In the genomic region with DNA sequence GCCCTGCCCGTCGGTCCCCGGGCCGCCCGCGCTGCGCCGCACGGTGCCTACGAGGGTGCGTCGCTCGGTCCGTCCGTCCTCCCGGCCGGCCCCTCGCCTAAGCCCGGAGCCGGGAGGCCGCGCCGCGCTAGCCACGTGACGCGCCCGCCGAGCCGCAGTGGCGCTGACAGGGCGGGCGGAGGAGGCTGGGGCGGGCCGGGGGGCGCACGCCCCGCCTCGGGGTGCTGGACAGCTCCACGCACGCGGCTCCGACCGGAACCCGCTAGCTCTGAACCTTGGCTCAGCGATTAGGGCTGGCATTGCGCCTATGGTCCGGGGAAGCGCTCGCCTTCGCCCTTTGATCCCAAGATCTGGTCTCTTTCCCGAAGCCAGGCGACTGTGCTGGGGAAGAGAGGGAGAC, we compare ENCODE assay signal across 8 mouse cellular contexts. TPM values are rescaled to one million over a fixed set of nuclear protein-coding genes. Genes with fewer than 3 reads are reported as not detected.
DNase-seq lines count a peak whose midpoint lies in the region; ATAC-seq and TF ChIP-seq lines count a peak whose summit lies in the region.

Gene Lrp3, minus strand, starts transcription at position 274 of the 400 bp plus-strand sequence.

- WGBS in hindbrain, embryonic 11.5 days, result under 1% methylated on average over 14 of the region's 53 CpGs
- 0% methylated on average over 9 of the region's 53 CpGs for WGBS in lung, postnatal 0 days

- no peak for TF ChIP-seq EP300 in lung, postnatal 0 days (IDR thresholded peaks at IDR 0.05)

- H3K27ac ChIP-seq in hindbrain, embryonic 11.5 days (ENCODE audit: low read depth, low read length), result peak within 1 kb of the TSS; percentile 90
- no peak within 1 kb of the TSS for H3K27ac ChIP-seq in lung, postnatal 0 days (ENCODE audit: low read length)

- peak within 1 kb of the TSS; percentile 88 for H3K4me3 ChIP-seq in hindbrain, embryonic 11.5 days (ENCODE audit: low read depth, low read length)
- H3K4me3 ChIP-seq in lung, postnatal 0 days (ENCODE audit: low read depth, low read length), result peak within 1 kb of the TSS; percentile 57

- H3K9ac ChIP-seq in hindbrain, embryonic 11.5 days (ENCODE audit: low read depth, low read length), result peak within 1 kb of the TSS; percentile 98
- peak within 1 kb of the TSS; percentile 36; the same call in 1 of the 2 replicates for H3K9ac ChIP-seq in lung, postnatal 0 days (replicated peaks; ENCODE audit: low read depth)

- H3K9me3 ChIP-seq in hindbrain, embryonic 11.5 days (ENCODE audit: control insufficient read depth, low read length), result no peaks in the 10 kb centered on the region
- H3K9me3 ChIP-seq in lung, postnatal 0 days (ENCODE audit: low read length), result no peaks in the 10 kb centered on the region

- H3K4me1 ChIP-seq in hindbrain, embryonic 11.5 days (replicated peaks; ENCODE audit: control insufficient read depth, insufficient read depth, low read length), result peaks cover 2% of the 10 kb centered on the region; the same call in 1 of the 2 replicates
- H3K4me1 ChIP-seq in lung, postnatal 0 days (ENCODE audit: insufficient read depth, low read depth, low read length), result no peaks in the 10 kb centered on the region

- no peak for TF ChIP-seq CTCF in lung, postnatal 0 days (IDR thresholded peaks at IDR 0.05)

- no peaks in the 10 kb centered on the region for H3K27me3 ChIP-seq in hindbrain, embryonic 11.5 days (ENCODE audit: control insufficient read depth, insufficient read depth, low read length)
- no peaks in the 10 kb centered on the region for H3K27me3 ChIP-seq in lung, postnatal 0 days (replicated peaks; ENCODE audit: insufficient read depth, low read length)

- H3K4me2 ChIP-seq in hindbrain, embryonic 11.5 days (replicated peaks; ENCODE audit: low read depth, low read length), result peak within 1 kb of the TSS; percentile 53
- peak within 1 kb of the TSS; percentile 86 for H3K4me2 ChIP-seq in lung, postnatal 0 days (replicated peaks; ENCODE audit: low read depth, low read length)

- H3K36me3 ChIP-seq in hindbrain, embryonic 11.5 days (ENCODE audit: control insufficient read depth, insufficient read depth, low read length), result 0 out of 2 replicates have a peak, but pooled peaks cover 2% of the 10 kb centered on the region
- H3K36me3 ChIP-seq in lung, postnatal 0 days (ENCODE audit: insufficient read depth, low read length), result no peaks in the 10 kb centered on the region

- peak; percentile 85 for DNase-seq in Muller cell, postnatal 12 days (ENCODE audit: inconsistent ontology term)
- peak; percentile 74 for DNase-seq in cerebellum, adult 8-10 months
- DNase-seq in hindbrain, embryonic 11.5 days (ENCODE audit: low spot score), result peak; percentile 85
- DNase-seq in layer of hippocampus, postnatal 25 days (ENCODE audit: extremely low spot score in 1 of 2, low spot score in 1 of 2), result peak; percentile 58 to 62
- peak; percentile 72 for DNase-seq in lung, postnatal 0 days (ENCODE audit: low spot score)
- peak; percentile 54 for DNase-seq in retina, postnatal 7 days (ENCODE audit: low read depth, low spot score)
- DNase-seq in thymus, postnatal 36 days, result no peak

- peak; percentile 87 for ATAC-seq in frontal cortex, adult (ENCODE audit: low TSS enrichment)
- ATAC-seq in hindbrain, embryonic 11.5 days (ENCODE audit: low FRiP score), result peak; percentile 92
- peak; percentile 95 for ATAC-seq in lung, postnatal 0 days

RNA-seq across cellular contexts. Expression of gene Lrp3, which starts in this region (rescaled TPM):
- polyA plus RNA-seq in hindbrain, embryonic 11.5 days (2014; fragmentation: Nextera tagmentation; extraction: Ambion mirVana), result 14.8 and 17.5 TPM in 2 replicates
- 10 to 100 TPM; 69.7 to 76.6 TPM for total RNA-seq in layer of hippocampus, postnatal 25 days (2021)
- polyA plus RNA-seq in lung, postnatal 0 days (2015; fragmentation: Nextera tagmentation; extraction: Ambion mirVana), result 6.6 and 8.5 TPM in 2 replicates

Comparison
In these comparisons a context has a peak if more than half of its experiments do, and no peak if none do; other contexts are left out.
1. DNase-seq: peak in Muller cell, postnatal 12 days (single experiment), cerebellum, adult 8-10 months (single experiment), hindbrain, embryonic 11.5 days (single experiment), layer of hippocampus, postnatal 25 days (2 of 2), lung, postnatal 0 days (single experiment) and retina, postnatal 7 days (single experiment); none in thymus, postnatal 36 days (0 of 2).
2. Peak in every context shown above with its lines, with median percentiles within 50 percentile points of each other: ATAC-seq.